Mouse (Mus musculus): ENCODE measurements around the gene Usp17lb.
"Not testable (repeated sequence)": the region's sequence is repeated elsewhere in the genome, so short reads cannot be mapped to it uniquely, and the experiment has no call there.

Gene Usp17lb

GRCm38 (mm10) chr7:104842503-104842902 is at the start of gene Usp17lb:
Usp17lb (minus strand) TSS chr7:104842603.
- DNase-seq: no peak

DNA sequence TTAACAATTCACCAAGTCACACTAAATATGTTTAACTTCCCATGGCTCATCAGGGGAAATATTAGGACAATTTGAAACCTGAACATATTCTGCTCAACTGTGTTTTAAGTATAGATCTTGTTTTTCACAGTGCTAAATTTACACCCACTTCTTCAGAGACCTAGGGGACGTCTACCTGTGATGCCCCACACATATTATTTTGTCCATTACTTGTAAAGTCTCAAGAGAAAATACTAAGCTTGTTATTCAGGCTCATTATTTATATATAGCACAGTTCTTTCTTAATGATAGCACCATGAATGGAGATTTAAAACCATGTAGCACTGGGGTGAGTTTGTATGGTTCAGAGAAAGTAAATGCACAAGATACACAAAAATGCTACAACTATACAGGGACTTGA is 35.3 kb upstream of the Usp17lb start, which contains the start of gene Olfr665:
TSS of gene Olfr665 (plus strand) at position 301 of the 400 bp plus-strand sequence.
- no peak for DNase-seq

DNA sequence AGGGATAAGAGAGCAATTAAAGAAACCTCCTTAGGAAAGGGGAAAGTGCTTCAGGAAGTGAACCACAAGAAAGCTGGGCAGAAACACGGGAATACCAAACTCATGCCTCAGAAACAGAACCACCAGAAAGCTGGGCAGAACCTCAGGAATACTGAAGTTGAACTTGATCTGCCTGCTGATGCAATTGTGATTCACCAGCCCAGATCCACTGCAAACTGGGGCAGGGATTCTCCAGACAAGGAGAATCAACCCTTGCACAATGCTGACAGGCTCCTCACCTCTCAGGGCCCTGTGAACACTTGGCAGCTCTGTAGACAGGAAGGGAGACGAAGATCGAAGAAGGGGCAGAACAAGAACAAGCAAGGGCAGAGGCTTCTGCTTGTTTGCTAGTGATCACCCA is 19.0 kb upstream of the Usp17lb start:
- no peak for DNase-seq

GRCm38 (mm10) chr7:104857683-104858082 is 15.3 kb upstream of the Usp17lb start:
- DNase-seq: no peak

DNA sequence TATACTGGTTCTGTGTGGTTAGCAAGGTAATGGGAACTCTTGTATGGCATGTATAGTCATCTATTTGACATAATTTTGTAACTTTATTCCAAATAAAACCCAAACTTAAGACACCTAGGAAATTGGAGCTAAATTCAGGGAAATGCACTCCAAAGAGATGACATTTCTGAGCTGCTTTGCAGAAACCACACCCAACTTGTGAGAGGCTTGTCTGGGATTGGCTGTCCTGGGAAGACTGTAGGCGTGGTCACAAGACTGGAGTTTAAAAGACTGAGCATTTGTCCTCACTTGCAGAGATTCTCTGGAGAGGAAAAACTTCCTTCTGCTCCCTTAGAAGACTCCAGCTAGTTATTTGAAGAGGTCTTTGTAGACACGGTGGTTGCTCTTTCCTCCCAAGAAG is 14.3 kb upstream of the Usp17lb start, which contains the start of gene Usp17la:
TSS of gene Usp17la (plus strand) at position 301 of the 400 bp plus-strand sequence.
- DNase-seq: not testable (repeated sequence)

DNA sequence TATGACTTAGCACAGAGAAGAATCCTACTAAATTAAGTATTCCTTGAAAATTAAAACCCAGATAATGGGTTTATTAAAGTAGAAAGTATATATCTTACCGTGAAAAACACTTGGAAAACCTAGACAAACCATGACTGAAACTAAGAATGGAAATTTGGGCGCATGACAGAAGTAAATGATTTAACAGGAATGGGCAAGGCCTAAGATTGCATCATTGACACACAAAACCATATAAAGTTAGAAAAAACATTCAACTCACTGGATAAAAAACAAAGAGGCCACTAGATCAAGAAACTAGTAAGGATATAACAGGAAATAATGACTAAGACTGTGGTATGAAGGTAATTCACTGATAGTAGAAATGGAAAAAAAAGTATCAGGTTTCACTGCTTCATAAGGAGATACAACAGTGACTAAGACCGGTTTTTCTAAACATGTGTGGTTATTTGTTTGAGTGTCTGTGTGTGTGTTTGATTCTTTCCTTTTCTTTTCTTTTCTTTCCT is 12.9 kb upstream of the Usp17lb start:
- DNase-seq: no peak

- not testable (repeated sequence) for DNase-seq
These were observed 9.1 kb upstream of the Usp17lb start for GRCm38 (mm10) chr7:104851546-104851945.

- no peak for DNase-seq
These were observed 1.4 kb upstream of the Usp17lb start for GRCm38 (mm10) chr7:104843731-104844287.

DNA sequence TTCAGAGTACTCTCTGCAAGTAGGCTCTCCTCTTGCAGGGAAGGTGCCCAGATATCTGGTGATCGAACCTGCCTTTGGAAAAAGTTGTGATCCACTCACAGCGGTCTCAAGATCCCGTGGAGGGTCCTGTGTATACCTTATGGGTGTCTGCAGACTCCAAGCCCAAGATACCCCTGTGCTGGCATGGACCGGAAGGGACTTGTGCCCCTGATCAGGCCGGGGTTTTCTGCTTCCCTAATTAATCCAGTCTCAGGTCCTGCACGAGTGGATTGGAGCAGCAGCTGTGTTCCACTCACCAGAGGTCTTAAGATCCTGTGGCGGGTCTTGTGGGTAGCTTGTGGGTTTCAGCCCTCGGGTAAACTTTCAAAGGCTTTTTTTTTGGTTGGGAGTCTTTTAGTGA is 32.1 kb downstream of the Usp17lb start:
- DNase-seq: not testable (repeated sequence)

DNA sequence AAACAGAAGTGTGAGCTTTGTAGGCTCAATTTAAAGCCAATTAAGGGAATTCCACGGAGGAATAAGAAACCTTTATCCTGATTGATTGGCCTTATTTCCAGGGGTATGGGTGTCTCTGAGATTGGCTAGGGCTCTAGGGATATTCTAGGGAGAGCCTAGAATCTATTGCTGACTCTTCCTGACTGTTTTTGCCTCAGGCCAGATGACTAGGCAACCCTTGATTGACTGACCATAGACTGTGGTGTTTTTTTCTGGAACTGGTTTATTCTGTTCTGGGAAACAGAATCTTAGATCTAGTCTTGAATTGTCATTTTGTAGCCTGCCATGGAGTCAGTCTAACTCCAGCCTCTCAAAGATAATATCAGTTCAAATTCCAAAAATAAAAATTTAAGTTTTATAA is 51.6 kb downstream of the Usp17lb start:
- no peak for DNase-seq
